Mouse (Mus musculus) monocyte, adult 2 months (primary cell): Measurements from ENCODE around the gene Ptprg.

ENCODE experiments used
- DNase-seq, 2 experiments: peaks; one replicate each; pipeline ENCODE4 v3.0.0; 2022; ENCODE audit warnings: low spot score in 2 of 2, low read depth in 1 of 2

The Ptprg gene

DNA sequence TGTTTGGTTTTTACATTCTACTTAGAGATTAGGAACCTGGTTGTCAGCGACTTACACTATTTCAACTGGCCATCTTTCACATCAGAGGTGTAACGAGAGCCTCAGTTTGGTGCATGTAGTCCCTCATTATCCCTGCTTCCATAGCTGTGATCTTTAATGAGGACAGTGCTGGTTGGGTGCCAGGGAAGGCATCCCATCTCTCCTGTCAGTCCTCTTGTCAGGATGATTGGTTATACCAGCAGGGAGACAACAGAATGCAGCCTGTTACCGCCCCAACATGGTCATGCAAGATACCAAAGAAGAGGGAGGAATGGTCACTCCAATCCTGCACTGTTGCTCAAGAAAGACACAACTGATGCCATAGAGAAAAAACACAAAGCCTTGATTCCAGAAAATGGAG, 574.6 kb downstream of the Ptprg start:
- DNase-seq, result no peak

DNA sequence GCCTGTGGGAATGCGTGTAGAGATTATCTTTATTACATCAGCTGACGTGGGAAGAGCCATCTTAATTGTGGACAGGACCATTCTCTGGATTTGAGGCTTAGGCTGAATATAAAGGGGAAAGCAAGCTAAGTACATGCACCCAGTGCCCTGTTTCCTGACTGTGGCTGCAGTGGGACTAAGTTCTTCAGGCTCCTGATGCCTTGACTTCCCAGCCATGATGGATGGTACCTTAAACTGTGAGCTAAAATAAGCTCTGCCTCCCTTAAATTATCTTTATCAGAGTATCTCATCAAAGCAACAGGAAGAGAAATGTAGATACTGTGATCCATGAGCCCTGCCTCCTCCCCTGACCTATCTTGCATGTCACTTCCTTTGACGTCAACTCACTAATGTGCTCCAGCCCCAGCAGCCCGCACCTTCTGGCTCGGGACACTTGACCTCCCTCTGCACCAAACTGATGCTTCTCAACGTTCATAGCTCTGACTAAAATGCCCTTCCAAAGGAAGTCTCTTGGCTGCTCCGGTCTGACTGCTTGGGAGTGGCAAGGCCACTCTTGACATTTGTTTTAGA, 578.8 kb downstream of the Ptprg start:
- no peak for DNase-seq

DNA sequence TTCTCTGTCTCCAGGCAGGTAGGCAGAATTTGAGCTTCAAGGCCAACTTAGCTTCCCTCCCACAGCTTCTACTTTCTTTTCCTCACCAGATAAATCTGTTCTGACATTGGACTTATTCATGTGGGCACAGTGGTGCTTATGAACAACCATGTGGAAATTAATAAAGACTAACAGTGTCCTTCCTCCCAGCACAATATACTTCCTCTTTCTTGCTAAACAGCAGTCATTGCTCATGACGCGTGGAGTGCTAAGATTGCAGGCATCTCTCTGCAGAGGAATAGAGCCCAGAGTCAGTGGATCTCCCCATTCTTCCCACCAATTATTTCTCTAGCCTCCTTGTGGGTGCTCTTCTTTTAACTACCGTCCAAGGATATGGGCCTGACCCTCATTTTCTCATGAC, 579.8 kb downstream of the Ptprg start:
- no peak for DNase-seq

DNA sequence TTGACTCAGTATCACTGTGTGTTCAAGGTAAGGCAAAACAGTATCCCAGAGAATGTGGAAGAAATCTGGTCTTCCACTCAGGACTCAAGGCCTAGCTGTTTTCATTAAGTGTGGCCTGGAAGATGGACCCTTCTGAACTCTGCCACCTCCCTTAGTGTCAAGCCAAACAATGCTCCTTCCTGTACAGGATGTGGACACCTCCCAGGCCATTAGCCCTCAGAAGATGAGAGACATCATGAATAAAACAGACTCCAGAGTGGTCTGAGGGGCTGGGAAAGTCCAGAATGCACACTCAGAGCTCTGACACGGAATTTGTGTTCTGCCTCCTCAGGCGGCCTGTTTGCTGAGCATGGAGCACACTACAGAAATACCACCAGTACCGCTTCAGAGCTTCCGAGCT, 581.2 kb downstream of the Ptprg start:
- no peak for DNase-seq

DNA sequence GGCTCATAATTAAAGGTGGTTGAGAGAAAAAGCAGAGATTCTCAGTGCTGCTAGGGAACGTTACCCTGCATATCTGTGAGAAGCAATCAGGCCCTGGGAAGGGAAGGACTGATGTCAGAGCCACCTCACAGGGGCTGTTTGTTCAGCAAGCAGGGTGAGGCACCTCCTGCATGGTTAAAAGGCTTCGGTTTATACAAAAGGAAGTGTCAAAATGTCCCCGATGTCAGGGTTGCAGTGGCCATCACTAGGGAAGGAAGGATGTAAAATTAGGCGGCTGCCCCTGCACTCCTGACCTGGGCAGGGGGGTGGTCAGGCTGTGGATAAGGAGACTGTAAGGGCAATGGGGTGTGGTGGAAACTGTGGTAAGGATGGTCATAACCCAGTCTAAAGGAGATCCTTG, 583.2 kb downstream of the Ptprg start:
- DNase-seq, result no peak

DNA sequence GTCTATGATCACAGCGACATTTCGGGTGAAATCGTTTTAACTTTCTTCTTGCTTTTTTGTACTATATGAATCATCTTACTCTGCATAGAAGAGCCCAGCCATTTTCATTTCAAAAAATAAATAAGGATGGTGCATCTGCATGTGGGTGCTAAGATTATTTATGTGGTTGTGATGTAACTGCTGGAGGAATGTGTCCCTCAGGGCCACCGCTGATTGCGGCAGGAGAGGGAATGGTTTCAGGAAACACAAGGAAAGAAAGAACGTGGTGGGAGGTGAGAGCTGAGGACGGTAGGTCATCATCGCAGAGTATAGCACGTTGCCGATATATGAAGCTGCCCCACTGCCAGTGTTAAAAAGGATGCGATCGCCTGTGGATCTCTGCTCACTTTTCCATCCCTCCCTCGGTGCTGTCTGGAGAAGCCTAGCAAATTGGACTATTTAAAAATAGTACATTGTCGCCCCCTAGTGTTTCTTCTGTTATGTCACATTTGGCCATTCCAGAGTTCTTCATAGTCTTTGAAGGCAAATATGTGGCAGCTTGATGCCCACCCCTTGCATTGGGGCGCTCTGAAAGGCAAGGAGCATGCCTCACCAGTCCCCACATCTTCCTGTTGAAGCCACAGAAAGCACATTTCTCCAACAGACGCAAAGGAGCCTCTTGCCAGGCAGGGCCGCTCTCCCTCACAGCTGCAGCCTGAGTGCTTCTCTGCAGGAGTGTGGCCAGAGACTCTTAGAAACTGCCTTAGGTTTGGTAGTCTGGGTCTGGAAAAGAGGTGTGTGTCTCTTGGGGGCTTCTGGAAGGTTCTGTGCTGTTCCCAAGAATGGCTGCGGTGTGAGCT, 586.5 kb downstream of the Ptprg start:
- no peak for DNase-seq

DNA sequence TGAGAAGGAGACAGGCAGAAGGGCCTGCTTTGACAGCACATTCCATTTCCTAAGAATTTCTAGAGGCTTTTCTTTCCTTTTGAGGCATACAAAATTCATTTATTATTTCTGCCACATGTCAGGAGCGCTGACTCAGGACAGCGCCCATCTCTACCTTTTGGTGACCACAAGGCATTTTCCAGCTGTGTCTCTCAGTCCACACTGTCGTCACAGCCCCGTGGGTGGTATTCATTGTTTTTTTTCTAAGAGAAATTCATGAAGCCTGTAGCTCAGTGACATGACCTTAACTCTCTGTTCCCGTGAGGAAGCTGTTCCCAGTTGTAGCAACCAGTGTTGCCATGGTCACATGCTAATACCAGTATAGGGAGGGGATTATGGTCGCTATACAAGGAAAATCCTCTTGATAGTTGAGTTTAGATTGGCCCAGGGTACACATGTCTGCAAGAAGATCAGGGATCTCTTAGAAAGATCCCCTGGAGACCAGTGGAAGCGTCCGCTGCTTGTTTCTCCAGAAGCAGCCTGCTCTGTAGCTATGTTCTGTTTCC, 590.7 kb downstream of the Ptprg start:
- no peak for DNase-seq

DNA sequence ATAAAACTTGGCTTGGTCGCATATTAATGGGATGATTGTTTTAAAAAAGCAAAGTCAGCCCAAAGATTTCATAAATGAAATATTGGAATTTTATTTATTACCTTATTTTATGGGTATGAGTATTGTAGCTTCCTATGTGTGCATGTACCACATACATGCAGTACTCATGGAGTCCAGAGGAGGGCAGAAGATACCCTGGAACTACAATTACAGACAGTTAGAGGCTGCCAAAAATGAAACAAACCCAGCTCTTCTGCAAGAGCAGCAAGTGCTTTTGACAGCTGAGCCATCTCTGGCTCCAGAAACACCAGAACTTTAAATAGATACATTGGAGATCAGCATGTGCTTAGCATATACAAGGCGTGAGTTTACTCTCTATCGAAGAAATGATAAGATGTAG, 592.6 kb downstream of the Ptprg start:
- no peak for DNase-seq

DNA sequence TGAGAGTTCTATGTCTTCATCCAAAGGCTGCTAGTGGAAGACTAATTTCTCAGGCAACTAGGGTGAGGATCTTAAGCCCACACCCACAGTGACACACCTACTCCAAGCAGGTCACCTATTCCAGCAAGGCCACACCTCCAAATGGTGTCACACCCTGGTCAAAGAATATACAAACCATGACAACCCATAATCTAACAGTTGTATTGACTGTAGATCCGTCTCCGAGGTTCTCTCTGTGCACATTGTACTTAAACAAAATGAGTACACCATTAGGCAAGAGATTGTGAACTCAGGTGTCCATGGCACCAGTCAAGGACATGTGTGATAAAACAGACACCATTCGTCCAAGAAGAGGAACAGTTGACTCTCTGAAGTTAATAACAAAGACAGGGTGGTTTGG, 596.2 kb downstream of the Ptprg start:
- no peak for DNase-seq

DNA sequence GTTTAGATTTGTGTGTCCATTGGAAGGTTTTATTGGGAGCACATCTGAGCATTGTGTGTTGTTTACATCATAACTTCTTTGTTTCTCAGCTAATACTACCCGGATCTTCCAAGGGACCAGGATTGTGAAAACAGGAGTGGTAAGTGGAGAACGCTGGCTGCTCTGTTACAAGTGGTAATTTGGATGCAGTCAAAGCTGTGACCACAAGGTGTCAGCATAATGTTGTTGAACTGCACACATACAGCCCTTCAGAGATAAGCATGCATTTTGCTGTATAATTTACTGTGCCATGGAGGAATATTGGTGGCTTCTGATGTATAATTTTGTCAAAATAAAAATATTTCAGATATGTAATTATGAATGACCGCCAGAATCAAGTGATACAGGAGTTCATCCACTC, 598.6 kb downstream of the Ptprg start:
- no peak for DNase-seq

DNA sequence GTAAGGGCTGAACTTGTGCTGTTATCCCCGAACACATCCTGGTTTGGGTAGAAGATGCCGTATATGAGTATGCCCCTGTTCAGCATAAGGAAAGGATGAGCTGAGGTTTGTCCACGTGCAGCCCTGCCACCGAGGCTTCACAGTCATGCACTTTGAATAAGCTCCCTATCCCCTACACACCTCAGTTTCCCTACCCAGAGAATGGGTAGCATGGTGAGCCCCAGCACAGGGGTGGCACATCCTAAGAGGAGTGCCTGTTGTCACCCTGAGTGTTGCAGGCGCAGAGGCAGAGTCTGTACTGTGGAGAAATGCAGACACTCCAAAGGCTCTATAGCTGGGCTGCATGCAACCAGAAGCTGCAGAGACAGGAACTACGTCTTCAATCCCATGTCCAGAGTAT, 599.4 kb downstream of the Ptprg start:
- DNase-seq, result no peak

DNA sequence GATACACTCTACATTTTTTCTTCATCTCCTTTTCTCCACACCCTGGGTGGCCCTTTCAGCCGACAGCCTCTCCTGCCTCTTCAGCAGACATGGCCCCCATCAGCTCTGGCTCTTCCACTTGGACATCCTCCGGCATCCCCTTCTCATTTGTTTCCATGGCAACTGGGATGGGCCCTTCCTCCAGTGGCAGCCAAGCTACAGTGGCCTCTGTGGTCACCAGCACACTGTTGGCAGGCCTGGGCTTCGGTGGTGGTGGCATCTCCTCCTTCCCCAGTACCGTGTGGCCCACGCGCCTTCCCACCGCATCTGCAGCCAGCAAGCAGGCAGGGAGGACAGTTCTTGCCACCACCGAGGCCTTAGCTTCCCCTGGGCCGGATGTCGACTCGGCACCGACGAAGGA, 600.3 kb downstream of the Ptprg start:
- no peak for DNase-seq

DNA sequence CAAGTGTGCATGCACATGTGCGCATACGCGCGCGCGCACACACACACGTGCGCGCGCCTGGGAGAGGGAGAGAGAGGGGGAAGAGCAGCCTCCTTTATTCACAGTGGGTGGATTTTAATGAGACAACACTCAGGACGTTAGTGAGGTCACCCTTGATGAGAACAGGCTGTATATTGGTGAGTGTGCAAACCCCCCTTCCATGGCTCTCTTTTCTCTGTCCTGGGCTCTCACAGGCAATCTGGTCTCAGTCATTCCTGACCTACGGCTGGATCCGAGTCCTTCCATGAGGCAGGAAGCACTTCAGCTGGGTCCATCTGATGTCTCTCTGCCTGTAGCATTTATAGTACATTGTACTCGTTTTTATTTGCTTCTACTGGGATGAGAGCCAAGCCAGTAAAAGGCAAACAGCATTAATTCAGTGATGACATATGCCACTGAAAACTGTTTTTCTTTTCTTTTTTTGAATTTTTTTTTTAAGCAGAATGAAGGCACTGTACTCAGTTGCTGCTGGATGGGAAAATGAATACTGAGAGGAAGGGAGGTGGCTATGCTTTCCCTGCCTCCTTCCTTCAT, 608.5 kb downstream of the Ptprg start:
- DNase-seq, result no peak

DNA sequence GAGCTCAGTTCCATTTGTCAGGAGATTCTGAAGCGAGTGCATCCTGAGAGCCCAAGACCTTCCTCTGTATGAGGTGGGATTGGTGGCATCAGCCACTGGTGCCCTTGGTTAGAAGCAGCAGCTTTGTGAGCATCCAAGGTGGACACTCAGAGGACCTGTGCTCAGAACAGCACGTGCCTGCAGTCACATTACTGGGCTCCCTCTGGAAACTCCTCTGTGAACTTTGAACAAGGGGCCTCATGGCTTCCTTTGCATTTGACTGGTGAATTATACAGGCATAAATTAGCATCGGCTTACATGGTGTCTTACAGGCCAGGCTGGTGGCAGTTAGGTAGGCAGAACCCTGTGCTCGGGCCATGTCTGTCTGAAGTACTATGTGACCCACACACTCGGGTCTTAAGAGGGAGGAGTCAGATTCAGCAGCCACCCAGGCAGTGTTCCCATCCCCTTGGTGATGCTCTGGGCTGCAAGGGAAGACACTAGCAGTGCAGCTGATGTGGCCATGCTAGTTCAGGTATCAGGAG, 609.1 kb downstream of the Ptprg start:
- DNase-seq, result no peak

DNA sequence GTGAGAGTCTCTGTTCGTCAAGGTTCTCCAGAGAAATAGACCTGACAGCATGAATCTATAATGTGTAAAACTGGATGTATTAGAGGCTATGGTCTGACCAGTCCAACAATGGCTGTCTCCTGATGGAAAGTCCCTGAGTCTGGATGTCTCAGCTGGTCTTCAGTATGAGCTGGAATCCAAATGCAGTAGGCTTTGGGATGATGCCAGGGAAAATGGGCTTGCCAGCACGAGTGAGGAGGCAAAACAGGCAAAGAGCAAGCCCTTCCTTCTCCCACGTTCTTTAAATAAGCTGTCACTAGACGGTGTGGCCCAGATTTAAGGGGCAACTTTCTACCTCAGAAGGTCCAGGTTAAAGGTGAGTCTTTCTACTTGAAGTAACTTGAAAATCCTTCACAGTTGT, 609.9 kb downstream of the Ptprg start:
- no peak for DNase-seq

DNA sequence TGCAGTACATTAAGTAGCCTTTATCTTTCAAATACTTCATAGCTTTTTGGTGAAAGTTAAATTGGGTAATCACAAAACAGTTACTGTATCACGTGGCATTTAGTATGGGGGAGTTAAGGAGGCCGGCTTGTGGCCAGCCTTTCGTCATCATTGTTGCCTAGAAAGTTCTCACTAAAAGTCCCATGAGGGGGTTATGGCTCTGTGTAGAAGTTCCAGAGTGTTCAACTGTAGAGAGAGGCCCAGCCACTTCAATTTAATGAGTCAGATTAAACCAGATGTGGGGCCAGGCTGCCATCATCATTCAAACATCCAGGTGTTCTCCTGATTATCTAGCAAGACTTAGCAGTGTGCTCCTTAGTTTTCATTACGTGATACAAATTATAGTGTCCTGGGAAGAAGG, 613.9 kb downstream of the Ptprg start:
- DNase-seq, result no peak

DNA sequence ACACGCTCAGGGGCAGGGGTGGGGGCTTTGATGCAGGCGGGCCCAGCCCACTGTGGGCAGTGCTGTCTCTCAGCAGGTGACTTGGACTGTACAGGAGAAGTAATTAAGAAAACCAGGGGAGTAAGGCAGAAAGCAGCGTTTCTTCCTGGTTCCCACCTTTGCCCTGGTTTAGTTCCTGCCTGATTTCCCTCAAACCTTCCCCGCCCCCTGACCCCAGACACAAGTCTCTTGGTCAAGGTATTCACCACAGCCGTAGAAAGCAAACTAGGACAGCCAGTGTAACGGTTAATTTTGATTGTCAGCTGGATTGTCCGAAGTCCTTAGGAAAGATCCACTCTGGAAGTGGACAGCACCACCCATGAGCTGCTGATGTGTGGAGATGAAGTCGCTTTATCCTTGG, 614.3 kb downstream of the Ptprg start:
- DNase-seq, result no peak

DNA sequence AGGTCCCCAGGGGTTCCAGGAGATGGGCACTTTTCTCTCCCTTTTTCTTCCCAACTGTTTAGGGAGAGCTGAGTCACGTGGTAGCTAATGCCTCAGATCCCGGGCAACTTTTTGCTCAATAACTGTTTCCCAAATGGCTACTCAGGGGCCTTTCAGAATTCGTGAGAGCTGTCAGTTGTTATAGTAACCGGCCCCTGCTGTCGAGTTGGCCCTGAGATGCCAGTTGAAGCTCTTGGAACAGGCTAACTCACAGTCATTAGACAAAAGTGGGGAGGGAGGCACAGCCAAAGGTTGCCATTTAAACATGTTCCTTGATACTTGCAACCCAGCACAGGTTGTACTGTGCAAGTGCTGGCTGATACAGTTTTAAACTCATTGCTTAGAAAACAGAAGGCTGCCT, 624.1 kb downstream of the Ptprg start:
- DNase-seq, result no peak

DNA sequence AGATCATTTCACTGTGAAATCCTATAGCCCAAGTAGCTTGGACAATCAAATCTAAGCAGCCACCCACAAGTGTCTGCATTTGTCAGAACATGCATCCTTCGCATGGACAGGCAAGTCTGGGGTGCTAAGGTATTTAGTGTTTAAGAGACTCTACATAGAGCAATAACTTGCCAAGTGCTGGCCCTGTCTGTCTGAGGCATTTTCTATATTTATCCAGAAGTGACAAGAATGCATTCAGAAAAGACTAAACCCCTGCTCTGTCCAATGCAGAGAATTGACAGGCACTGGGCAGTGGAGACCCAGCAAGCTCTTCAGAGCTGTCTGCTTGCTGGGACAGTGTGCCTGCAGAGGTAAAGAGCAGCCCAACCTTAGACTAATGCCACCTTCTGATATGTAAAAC, 625.3 kb downstream of the Ptprg start:
- no peak for DNase-seq

DNA sequence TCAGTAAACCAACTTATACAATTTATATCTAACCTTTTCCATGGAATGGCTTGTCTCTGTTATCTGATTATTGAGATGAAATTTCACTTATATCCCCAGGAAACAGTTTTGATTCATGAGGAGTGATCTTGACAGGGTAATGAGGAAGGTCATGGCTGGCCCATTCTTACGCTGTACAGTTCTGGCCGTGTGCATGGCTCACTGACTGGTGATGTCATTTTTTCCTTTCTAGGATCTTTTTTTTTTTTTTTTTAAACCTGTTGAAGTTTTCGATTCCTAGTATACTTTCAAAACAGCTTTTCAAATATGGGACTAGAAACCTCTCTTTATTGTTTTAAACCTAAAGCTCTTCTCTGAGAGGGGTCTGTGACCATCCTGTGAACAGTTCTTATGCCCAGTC, 626.8 kb downstream of the Ptprg start:
- no peak for DNase-seq

DNA sequence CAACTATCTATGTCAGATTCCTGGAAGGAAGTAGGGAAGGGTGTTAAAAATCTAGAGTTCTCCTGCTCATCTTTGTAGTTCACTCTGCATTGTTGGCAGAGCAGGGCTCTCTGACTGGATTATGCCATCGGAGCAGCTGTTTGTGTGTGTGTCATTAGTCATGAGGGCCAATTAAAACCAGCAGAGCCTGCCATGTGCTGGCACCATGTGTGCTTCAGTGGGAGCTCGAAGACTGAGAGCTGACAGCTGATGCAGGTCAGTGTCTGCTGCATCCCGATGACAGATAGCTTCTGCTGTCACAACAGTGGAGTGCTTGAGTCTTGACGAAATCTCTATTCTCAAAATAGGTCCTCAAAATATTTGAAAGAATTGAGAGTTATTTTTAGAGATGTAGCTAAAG, 631.7 kb downstream of the Ptprg start:
- DNase-seq, result no peak

DNA sequence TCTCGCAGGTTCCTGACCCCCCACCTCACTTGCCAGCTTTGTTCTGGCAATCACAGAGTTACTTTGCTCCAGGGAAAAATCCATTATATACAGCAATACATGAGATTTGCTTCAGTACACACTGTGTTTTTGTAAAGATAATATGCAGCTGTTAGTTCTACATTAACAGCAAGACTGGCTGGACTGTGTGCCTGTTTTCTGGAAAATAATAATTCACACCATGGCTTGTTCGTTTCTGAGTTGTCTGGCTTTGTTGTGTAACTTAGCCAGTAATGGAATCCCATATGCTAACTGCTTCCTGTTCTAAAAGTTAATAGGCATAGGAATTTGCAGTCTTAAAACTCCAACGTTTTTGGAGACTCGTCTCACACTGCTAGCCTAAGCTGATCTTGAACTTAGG, 635.0 kb downstream of the Ptprg start:
- no peak for DNase-seq
